Mouse (Mus musculus): ENCODE results near the gene Erich6b. TPM values are rescaled to one million over a fixed set of nuclear protein-coding genes. Genes with fewer than 3 reads are reported as not detected.

Erich6b gene
- polyA plus RNA-seq, 1 experiment from 2014 or later = not detected

DNA sequence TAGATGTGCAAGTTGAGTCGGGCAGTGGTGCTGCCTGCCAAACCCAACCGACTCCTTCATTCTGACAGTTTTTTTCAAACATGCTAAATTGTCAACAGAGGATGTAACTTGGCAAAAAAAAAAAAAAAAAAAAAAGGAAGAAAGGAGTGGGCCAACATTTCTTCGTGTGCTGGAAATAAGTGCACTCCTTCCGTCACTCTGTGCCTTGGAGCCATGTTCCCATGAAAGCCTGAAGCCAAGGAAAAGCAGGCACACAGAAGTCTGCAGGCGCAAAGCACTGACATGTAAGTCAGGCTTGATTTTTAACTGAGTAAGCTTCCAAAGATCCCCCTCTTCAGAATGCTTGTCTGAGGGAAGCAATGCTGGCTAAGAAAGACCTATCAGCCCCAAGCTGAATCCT lies 70.6 kb downstream of the Erich6b start:
- Histone ChIP-seq H3K27me3 (replicated peaks; ENCODE audit: insufficient read depth, low read length) (no peaks in the 10 kb centered on the region), H3K4me1 (ENCODE audit: insufficient read depth, low read depth, low read length) (no peaks in the 10 kb centered on the region), H3K4me2 (replicated peaks; ENCODE audit: low read depth, low read length) (no peak overlapping the region), H3K9ac (replicated peaks; ENCODE audit: low read depth) (no peak overlapping the region), H3K27ac (ENCODE audit: low read length) (no peak overlapping the region), H3K36me3 (ENCODE audit: insufficient read depth, low read length) (peaks cover 23% of the 10 kb centered on the region), H3K9me3 (ENCODE audit: low read length) (no peaks in the 10 kb centered on the region), H3K4me3 (ENCODE audit: low read depth, low read length) (no peak overlapping the region)
- WGBS = 64% methylated on average over 5 of the region's 5 CpGs
- TF ChIP-seq CTCF (IDR thresholded peaks at IDR 0.05) (no peak), EP300 (IDR thresholded peaks at IDR 0.05) (no peak)
- ATAC-seq (no peak), DNase-seq (ENCODE audit: low spot score) (no peak)

- H3K27me3 ChIP-seq (replicated peaks; ENCODE audit: insufficient read depth, low read length) = no peaks in the 10 kb centered on the region
- no peak overlapping the region for H3K9ac ChIP-seq (replicated peaks; ENCODE audit: low read depth)
- no peak overlapping the region for H3K27ac ChIP-seq (ENCODE audit: low read length)
- peaks cover 26% of the 10 kb centered on the region for H3K36me3 ChIP-seq (ENCODE audit: insufficient read depth, low read length)
- TF ChIP-seq EP300 (IDR thresholded peaks at IDR 0.05) = no peak
- TF ChIP-seq CTCF (IDR thresholded peaks at IDR 0.05) = peak; percentile 46
- no peak overlapping the region for H3K4me2 ChIP-seq (replicated peaks; ENCODE audit: low read depth, low read length)
- ATAC-seq (no peak), DNase-seq (ENCODE audit: low spot score) (no peak)
- no peak overlapping the region for H3K4me3 ChIP-seq (ENCODE audit: low read depth, low read length)
- no peaks in the 10 kb centered on the region for H3K4me1 ChIP-seq (ENCODE audit: insufficient read depth, low read depth, low read length)
- H3K9me3 ChIP-seq (ENCODE audit: low read length) = no peaks in the 10 kb centered on the region
- WGBS = 78% methylated on average over 4 of the region's 4 CpGs
Measured at GRCm38 (mm10) chr14:75713661-75714060, 71.6 kb downstream of the Erich6b start.

GRCm38 (mm10) chr14:75716410-75716809 lies 74.4 kb downstream of the Erich6b start:
- no peak overlapping the region for H3K4me2 ChIP-seq (replicated peaks; ENCODE audit: low read depth, low read length)
- no peaks in the 10 kb centered on the region for H3K9me3 ChIP-seq (ENCODE audit: low read length)
- no peak overlapping the region for H3K4me3 ChIP-seq (ENCODE audit: low read depth, low read length)
- H3K4me1 ChIP-seq (ENCODE audit: insufficient read depth, low read depth, low read length) = no peaks in the 10 kb centered on the region
- DNase-seq (ENCODE audit: low spot score) (no peak), ATAC-seq (no peak)
- H3K27me3 ChIP-seq (replicated peaks; ENCODE audit: insufficient read depth, low read length) = no peaks in the 10 kb centered on the region
- TF ChIP-seq CTCF (IDR thresholded peaks at IDR 0.05) = no peak
- no peak for TF ChIP-seq EP300 (IDR thresholded peaks at IDR 0.05)
- H3K36me3 ChIP-seq (ENCODE audit: insufficient read depth, low read length) = peaks cover 33% of the 10 kb centered on the region
- H3K9ac ChIP-seq (replicated peaks; ENCODE audit: low read depth) = no peak overlapping the region
- H3K27ac ChIP-seq (ENCODE audit: low read length) = no peak overlapping the region
- WGBS = 92% methylated on average over 4 of the region's 4 CpGs

Other genes with a start within 250 kb of the Erich6b start
- not detected in 2 replicates for gene Siah3, start 186.3 kb upstream of the Erich6b start, polyA plus RNA-seq (2015; fragmentation: Nextera tagmentation; extraction: Ambion mirVana)
- not detected in 2 replicates for gene Spert, start 49.1 kb upstream of the Erich6b start, polyA plus RNA-seq (2015; fragmentation: Nextera tagmentation; extraction: Ambion mirVana)
- gene Cog3, start 112.3 kb downstream of the Erich6b start, polyA plus RNA-seq (2015; fragmentation: Nextera tagmentation; extraction: Ambion mirVana) = 12.8 and 13.4 TPM in 2 replicates
- 3.6 and 3.8 TPM in 2 replicates for gene Slc25a30, start 144.8 kb downstream of the Erich6b start, polyA plus RNA-seq (2015; fragmentation: Nextera tagmentation; extraction: Ambion mirVana)
- gene Tpt1, start 202.8 kb downstream of the Erich6b start, polyA plus RNA-seq (2015; fragmentation: Nextera tagmentation; extraction: Ambion mirVana) = 1,257 and 1,264 TPM in 2 replicates